Comparison of ENCODE assay signal across 2 mouse cellular contexts in the genomic region with DNA sequence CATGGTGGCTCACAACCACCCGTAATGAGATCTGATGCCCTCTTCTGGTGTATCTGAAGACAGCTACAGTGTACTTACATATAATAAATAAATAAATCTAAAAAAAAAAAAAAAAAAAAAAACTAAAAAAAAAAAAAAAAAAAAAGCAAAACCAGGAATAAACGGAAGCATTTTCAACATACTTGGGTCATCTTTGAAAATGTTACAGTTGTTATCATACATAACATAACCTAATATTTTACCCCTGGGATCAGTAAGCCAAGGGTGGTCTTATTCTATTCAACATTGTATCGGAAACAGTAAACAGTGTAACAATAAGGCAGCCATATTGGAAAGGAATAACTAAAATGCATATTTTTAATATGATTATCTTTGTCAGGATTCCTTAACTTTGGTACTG. TPM values are rescaled to one million over a fixed set of nuclear protein-coding genes. Genes with fewer than 3 reads are reported as not detected.
"Had no signal": no experiment of that assay in that cellular context is flagged by ENCODE, and none has a peak within 500 bp of the region (broad histone marks: within the 10 kb centered on the region; RNA-seq: fewer than 3 reads in every experiment).

No protein-coding gene starts in this region.

RNA-seq across cellular contexts. Expression of a gene that starts 41.3 kb away (rescaled TPM):
- total RNA-seq: monocyte, adult 5-6 weeks had no signal
- polyA plus RNA-seq: macrophage had no signal
